Mouse (Mus musculus): ENCODE measurements around the gene Qdpr.

DNA sequence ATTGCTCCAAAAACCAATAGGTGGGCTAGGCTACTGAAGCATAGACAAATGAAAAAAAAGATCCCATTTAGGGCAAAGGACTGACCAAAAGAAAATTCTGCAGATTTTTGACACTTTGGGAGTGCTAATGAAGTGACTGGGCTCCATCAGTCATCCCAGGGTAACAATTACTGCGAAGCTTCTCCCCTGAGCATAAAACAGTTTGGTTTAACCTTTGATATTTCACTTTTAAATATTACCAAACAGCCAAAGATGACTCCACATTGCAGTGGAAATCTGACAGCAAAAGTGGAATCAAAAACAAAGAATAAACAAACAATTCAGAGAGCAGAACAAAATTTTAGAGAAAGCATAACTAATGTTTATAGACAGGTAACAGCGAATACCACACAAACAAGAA lies 31.1 kb upstream of the Qdpr start:
- TF ChIP-seq POLR2A (IDR thresholded peaks at IDR 0.05; ENCODE audit: insufficient read depth, low read depth, low read length): no peak
- no peak for TF ChIP-seq CTCF (IDR thresholded peaks at IDR 0.05)

All from heart, adult 2 months (tissue).